Comparison of ENCODE assay signal across 8 mouse cellular contexts in the genomic region with DNA sequence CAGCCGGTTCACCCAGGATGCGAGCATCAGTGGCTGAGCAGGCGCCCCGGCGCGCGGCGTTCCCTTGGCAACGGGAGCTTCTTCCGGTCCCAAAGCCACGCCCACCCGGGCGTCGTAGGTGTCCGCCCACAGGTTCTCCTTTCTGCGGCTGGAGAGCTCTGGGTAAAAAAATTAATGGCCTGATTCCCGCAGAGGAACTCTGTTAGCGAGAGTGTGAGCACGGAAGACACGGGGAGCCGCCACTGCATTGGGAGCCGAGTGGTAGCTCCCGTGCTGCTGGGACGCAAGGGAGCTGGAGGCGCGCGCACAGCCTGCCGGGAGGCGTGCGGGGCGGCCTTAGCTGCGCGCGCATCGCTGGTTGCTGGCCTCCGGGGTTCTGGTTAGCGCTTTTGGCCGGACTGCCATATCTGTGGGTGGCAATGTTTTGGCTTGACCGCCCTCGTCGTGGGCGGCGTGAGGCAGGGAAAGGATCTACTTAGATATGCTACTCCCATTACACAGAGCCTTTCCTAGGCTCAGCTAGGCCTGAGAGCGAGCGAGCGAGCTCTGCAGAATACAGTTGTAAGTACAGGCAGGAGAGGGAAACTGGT. TPM values are rescaled to one million over a fixed set of nuclear protein-coding genes. Genes with fewer than 3 reads are reported as not detected.
DNase-seq lines count a peak whose midpoint lies in the region; ATAC-seq and TF ChIP-seq lines count a peak whose summit lies in the region.

Gene Arl6 (minus strand): TSS at position 290 of the 590 bp plus-strand sequence.

- no peaks in the 10 kb centered on the region for H3K4me1 ChIP-seq in lung, adult 2 months (ENCODE audit: control insufficient read depth, insufficient read depth, low read length)
- H3K4me1 ChIP-seq in neural tube, embryonic 15.5 days, result peaks cover 13% of the 10 kb centered on the region

- H3K9ac ChIP-seq in neural tube, embryonic 15.5 days (replicated peaks), result peak within 1 kb of the TSS; percentile 65

- DNase-seq in Muller cell, postnatal 12 days (ENCODE audit: inconsistent ontology term), result peak; percentile 97
- peak; percentile 94 for DNase-seq in cerebellum, adult 9-10 months
- DNase-seq in forelimb bud, embryonic 11.5 days (ENCODE audit: low read depth, low spot score), result peak; percentile 91
- DNase-seq in heart, postnatal 4 days, result peak; percentile 95
- peak; percentile 94 to 95 for DNase-seq in layer of hippocampus, adult 2 months (ENCODE audit: low spot score in 2 of 2)
- peak; percentile 89 for DNase-seq in lung, adult 2 months
- DNase-seq in testis, postnatal 10 days (ENCODE audit: low spot score), result peak; percentile 97

- peak within 1 kb of the TSS; percentile 59 for H3K4me2 ChIP-seq in neural tube, embryonic 15.5 days

- TF ChIP-seq CTCF in layer of hippocampus, adult 2 months (conservative IDR thresholded peaks at IDR 0.05), result 0 out of 2 replicates have a peak, but pooled peaks have one; percentile 13
- TF ChIP-seq CTCF in lung, adult 2 months (IDR thresholded peaks at IDR 0.05; ENCODE audit: insufficient read depth, low read length), result no peak

- peak within 1 kb of the TSS; percentile 79 for H3K4me3 ChIP-seq in layer of hippocampus, adult 2 months
- H3K4me3 ChIP-seq in lung, adult 2 months (replicated peaks; ENCODE audit: extremely low read depth, low read depth, low read length), result peak within 1 kb of the TSS; percentile 81
- H3K4me3 ChIP-seq in neural tube, embryonic 15.5 days (replicated peaks), result peak within 1 kb of the TSS; percentile 72

- WGBS in lung, adult 2 months, result 1% methylated on average over 46 of the region's 46 CpGs
- under 1% methylated on average over 46 of the region's 46 CpGs for WGBS in neural tube, embryonic 15.5 days

- H3K36me3 ChIP-seq in neural tube, embryonic 15.5 days, result no peaks in the 10 kb centered on the region

- TF ChIP-seq POLR2A in lung, adult 2 months (IDR thresholded peaks at IDR 0.05; ENCODE audit: borderline replicate concordance, extremely low read depth, low read depth, low read length), result peak; percentile 76; the same call in 1 of the 2 replicates

- ATAC-seq in neural tube, embryonic 15.5 days (ENCODE audit: low FRiP score), result peak; percentile 98

- peak within 1 kb of the TSS; percentile 99 for H3K27ac ChIP-seq in layer of hippocampus, adult 2 months
- H3K27ac ChIP-seq in neural tube, embryonic 15.5 days (replicated peaks), result peak within 1 kb of the TSS; percentile 98

- H3K9me3 ChIP-seq in neural tube, embryonic 15.5 days (replicated peaks), result no peaks in the 10 kb centered on the region

- no peaks in the 10 kb centered on the region for H3K27me3 ChIP-seq in neural tube, embryonic 15.5 days (replicated peaks)

RNA-seq across cellular contexts. Expression of gene Arl6, which starts in this region (rescaled TPM):
- total RNA-seq in heart, postnatal 4 days (2021), result 1 to 10 TPM; 6.4 to 8.8 TPM
- total RNA-seq in layer of hippocampus, adult 2 months (2021), result 10 to 100 TPM; 27.4 to 30.1 TPM
- polyA plus RNA-seq in lung, adult 2 months (2012; rRNA removed), result 2.2 and 4.0 TPM in 2 replicates
- 46.5 and 51.2 TPM in 2 replicates for polyA plus RNA-seq in neural tube, embryonic 15.5 days (2015; fragmentation: Nextera tagmentation; extraction: Ambion mirVana)

Comparison
In these comparisons a context has a peak if more than half of its experiments do, and no peak if none do; other contexts are left out.
1. Peak in every context shown above with its lines: DNase-seq, ATAC-seq, H3K4me3 ChIP-seq and H3K27ac ChIP-seq.